Mouse (Mus musculus): ENCODE data around the gene Dapl1. TPM values are rescaled to one million over a fixed set of nuclear protein-coding genes. Genes with fewer than 3 reads are reported as not detected.

Dapl1 gene
- total and polyA plus RNA-seq, 2 experiments from 2014 or later, result 5.2 TPM; not detected in 1

DNA sequence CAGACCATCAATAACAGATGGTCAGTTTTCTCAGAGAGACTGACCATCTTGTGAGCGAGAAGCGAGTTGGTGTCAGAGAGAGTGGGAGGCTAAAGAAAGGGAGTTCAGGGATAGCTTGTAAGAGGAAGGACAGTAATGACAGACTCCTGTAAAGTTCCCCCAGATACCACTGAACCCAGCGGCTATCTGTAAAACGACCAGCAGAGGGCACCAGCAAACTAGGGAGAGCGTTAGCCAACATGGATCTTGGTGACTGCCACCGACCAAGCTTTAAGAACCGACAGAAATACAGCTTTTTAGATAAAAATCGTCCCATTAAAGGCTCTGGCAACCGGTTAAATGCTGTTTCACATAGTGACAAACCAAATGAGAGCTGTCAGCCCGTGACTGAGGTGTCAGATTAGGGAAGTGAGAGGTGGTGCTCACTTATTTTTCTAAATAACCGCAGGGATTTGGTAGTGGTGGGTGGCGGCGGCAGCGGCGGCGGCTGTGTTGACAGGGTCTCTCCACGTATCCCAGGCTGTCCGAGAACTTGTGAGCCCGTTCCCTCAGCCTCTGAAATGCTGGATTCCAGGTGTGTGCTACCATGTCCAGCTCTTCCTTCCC, 37.7 kb downstream of the Dapl1 start:
- DNase-seq (ENCODE audit: low spot score) (peak; percentile 92), ATAC-seq (ENCODE audit: low FRiP score) (peak; percentile 75)
- no peaks in the 10 kb centered on the region for H3K9me3 ChIP-seq (ENCODE audit: low read length)
- no peaks in the 10 kb centered on the region for H3K4me1 ChIP-seq (ENCODE audit: insufficient read depth, low read length)
- H3K27ac ChIP-seq (ENCODE audit: low read depth, low read length), result no peak overlapping the region
- WGBS, result 5% methylated on average over 19 of the region's 19 CpGs
- no peaks in the 10 kb centered on the region for H3K27me3 ChIP-seq (ENCODE audit: insufficient read depth, low read length)
- H3K36me3 ChIP-seq (ENCODE audit: insufficient read depth, low read length), result no peaks in the 10 kb centered on the region
- TF ChIP-seq CTCF (IDR thresholded peaks at IDR 0.05), result peak; percentile 95
- H3K4me2 ChIP-seq (ENCODE audit: low read depth, low read length, poor library complexity, severe bottlenecking), result peak overlapping the region; percentile 49
- H3K4me3 ChIP-seq (ENCODE audit: low read depth, low read length), result peak overlapping the region; percentile 23
- 0 out of 2 replicates have a peak overlapping the region, but pooled peaks have one; percentile 29 for H3K9ac ChIP-seq (replicated peaks; ENCODE audit: low read length, poor library complexity, severe bottlenecking)

DNA sequence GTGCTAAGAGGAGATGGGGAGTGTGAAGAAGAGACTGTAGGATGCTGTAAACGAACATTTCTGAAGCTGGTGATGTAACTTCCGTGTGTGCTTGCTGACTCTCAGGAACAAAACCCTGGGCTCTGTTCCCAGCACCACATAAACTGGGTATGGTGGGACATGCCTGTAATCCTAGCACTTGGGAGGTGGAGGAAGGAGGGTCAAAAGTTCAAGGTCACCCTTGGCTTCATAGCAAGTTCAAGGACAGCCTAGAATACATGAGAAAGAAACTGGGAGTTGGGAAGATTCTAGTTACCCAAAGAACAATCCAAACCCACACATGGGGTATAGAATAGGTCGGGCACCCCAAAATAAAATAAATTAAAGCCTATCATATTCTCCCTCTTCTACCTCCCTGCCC, 39.1 kb downstream of the Dapl1 start:
- Histone ChIP-seq H3K4me1 (ENCODE audit: insufficient read depth, low read length) (no peaks in the 10 kb centered on the region), H3K36me3 (ENCODE audit: insufficient read depth, low read length) (no peaks in the 10 kb centered on the region), H3K27me3 (ENCODE audit: insufficient read depth, low read length) (no peaks in the 10 kb centered on the region), H3K9ac (replicated peaks; ENCODE audit: low read length, poor library complexity, severe bottlenecking) (no peak overlapping the region), H3K4me2 (ENCODE audit: low read depth, low read length, poor library complexity, severe bottlenecking) (no peak overlapping the region), H3K9me3 (ENCODE audit: low read length) (no peaks in the 10 kb centered on the region), H3K4me3 (ENCODE audit: low read depth, low read length) (no peak overlapping the region), H3K27ac (ENCODE audit: low read depth, low read length) (no peak overlapping the region)
- ATAC-seq (ENCODE audit: low FRiP score) (no peak), DNase-seq (ENCODE audit: low spot score) (no peak)
- TF ChIP-seq CTCF (IDR thresholded peaks at IDR 0.05), result no peak
- 90% methylated on average over 3 of the region's 3 CpGs for WGBS

DNA sequence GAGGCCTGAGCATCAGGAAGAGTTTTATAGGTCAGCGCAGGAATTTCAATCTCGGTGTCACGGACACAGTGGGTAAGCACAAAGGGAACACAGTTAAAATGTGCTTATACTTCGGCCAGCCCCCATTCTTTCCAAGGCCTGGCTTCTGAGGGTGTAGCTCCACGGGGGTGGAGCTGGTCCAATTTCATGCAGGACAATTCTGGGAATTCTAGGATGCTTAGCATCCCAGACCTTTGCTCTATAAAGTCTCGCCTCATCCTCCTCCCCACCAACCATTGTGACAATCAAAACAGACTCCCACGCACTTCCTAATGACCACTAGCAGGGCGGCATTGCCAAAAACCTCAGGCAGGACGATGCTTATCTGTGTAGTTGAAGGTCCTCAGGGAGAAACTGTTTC, 42.4 kb downstream of the Dapl1 start:
- H3K27me3 ChIP-seq (ENCODE audit: insufficient read depth, low read length), result no peaks in the 10 kb centered on the region
- DNase-seq (ENCODE audit: low spot score) (no peak), ATAC-seq (ENCODE audit: low FRiP score) (no peak)
- WGBS, result 72% methylated on average over 9 of the region's 9 CpGs
- TF ChIP-seq CTCF (IDR thresholded peaks at IDR 0.05), result no peak
- no peaks in the 10 kb centered on the region for H3K36me3 ChIP-seq (ENCODE audit: insufficient read depth, low read length)
- no peak overlapping the region for H3K4me2 ChIP-seq (ENCODE audit: low read depth, low read length, poor library complexity, severe bottlenecking)
- no peak overlapping the region for H3K27ac ChIP-seq (ENCODE audit: low read depth, low read length)
- no peak overlapping the region for H3K4me3 ChIP-seq (ENCODE audit: low read depth, low read length)
- H3K9ac ChIP-seq (replicated peaks; ENCODE audit: low read length, poor library complexity, severe bottlenecking), result no peak overlapping the region
- H3K4me1 ChIP-seq (ENCODE audit: insufficient read depth, low read length), result no peaks in the 10 kb centered on the region
- H3K9me3 ChIP-seq (ENCODE audit: low read length), result no peaks in the 10 kb centered on the region

DNA sequence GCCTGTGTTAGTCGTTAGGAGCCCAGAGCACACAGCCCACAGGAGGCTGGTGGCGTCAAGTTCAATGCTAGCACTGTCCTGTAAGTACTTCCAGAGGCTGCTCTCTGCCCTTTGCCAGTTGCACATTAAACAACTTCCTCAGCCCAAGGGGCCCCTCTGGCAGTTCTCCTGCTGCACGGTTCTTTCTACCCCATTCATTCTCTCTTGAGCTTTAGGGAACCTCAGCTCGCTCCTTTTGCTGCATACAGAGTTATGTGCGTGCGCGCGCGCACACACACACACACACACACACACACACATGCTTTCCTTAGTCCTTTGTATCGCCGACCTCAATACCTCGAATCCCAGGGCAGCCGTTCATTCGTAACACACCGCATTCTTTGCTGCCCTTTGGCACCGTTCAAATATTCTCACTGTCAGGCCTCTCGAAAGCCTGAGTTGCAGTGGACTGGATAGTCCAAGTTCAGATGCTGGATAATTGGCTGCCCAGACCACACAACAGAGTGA, 45.2 kb downstream of the Dapl1 start:
- H3K4me2 ChIP-seq (ENCODE audit: low read depth, low read length, poor library complexity, severe bottlenecking), result no peak overlapping the region
- H3K27ac ChIP-seq (ENCODE audit: low read depth, low read length), result no peak overlapping the region
- H3K4me1 ChIP-seq (ENCODE audit: insufficient read depth, low read length), result no peaks in the 10 kb centered on the region
- H3K9me3 ChIP-seq (ENCODE audit: low read length), result no peaks in the 10 kb centered on the region
- H3K36me3 ChIP-seq (ENCODE audit: insufficient read depth, low read length), result no peaks in the 10 kb centered on the region
- WGBS, result 45% methylated on average over 17 of the region's 17 CpGs
- ATAC-seq (ENCODE audit: low FRiP score) (peak; percentile 23; the same call in 1 of the 2 replicates), DNase-seq (ENCODE audit: low spot score) (no peak)
- H3K4me3 ChIP-seq (ENCODE audit: low read depth, low read length), result no peak overlapping the region
- TF ChIP-seq CTCF (IDR thresholded peaks at IDR 0.05), result no peak
- no peaks in the 10 kb centered on the region for H3K27me3 ChIP-seq (ENCODE audit: insufficient read depth, low read length)
- no peak overlapping the region for H3K9ac ChIP-seq (replicated peaks; ENCODE audit: low read length, poor library complexity, severe bottlenecking)

DNA sequence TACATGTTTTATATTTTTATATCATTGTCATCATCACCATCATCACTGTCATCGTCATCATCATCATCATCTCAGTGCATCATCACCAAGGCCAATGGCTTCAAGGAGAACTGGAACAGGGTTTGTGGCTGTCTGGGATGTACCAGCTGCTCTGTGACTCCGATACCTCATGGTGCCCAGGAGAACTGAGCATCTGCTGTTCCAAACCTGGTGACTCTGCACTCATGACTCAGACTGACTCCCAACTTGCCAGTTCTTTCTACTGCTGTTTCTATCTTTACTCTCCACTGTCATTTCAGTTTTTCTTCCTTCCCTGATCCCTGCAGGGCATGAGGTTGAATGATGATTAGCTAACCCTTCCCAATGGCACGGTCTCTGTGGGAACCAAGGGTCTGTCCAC, 46.4 kb downstream of the Dapl1 start:
- no peak for DNase-seq (ENCODE audit: low spot score)
- Histone ChIP-seq H3K4me1 (ENCODE audit: insufficient read depth, low read length) (no peaks in the 10 kb centered on the region), H3K9me3 (ENCODE audit: low read length) (no peaks in the 10 kb centered on the region), H3K4me2 (ENCODE audit: low read depth, low read length, poor library complexity, severe bottlenecking) (no peak overlapping the region), H3K27me3 (ENCODE audit: insufficient read depth, low read length) (no peaks in the 10 kb centered on the region), H3K4me3 (ENCODE audit: low read depth, low read length) (no peak overlapping the region), H3K36me3 (ENCODE audit: insufficient read depth, low read length) (no peaks in the 10 kb centered on the region), H3K9ac (replicated peaks; ENCODE audit: low read length, poor library complexity, severe bottlenecking) (no peak overlapping the region), H3K27ac (ENCODE audit: low read depth, low read length) (no peak overlapping the region)
- TF ChIP-seq CTCF (IDR thresholded peaks at IDR 0.05), result no peak
- ATAC-seq (ENCODE audit: low FRiP score), result no peak
- WGBS, result 91% methylated on average over 3 of the region's 3 CpGs

DNA sequence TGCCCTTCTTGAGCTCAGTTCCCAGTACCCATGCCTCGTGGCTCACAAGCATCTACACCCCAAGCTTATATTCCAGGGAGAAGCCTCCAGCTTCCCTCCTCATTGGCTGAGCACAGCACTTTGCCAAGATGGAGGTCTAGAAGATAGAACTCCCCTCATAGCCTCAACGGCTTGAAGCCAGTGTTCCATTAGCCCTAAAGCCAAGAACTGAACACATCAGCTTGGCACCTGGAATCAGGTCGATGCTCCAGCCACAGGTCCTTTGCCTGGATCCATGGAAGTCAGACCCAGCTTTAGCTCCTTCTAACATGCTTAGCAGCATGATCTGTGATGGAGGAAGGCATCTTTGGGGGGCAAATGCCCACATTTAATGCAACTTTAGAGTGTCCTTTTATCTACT, 48.5 kb downstream of the Dapl1 start:
- ATAC-seq (ENCODE audit: low FRiP score) (no peak), DNase-seq (ENCODE audit: low spot score) (no peak)
- Histone ChIP-seq H3K9ac (replicated peaks; ENCODE audit: low read length, poor library complexity, severe bottlenecking) (no peak overlapping the region), H3K27ac (ENCODE audit: low read depth, low read length) (no peak overlapping the region), H3K27me3 (ENCODE audit: insufficient read depth, low read length) (no peaks in the 10 kb centered on the region), H3K4me2 (ENCODE audit: low read depth, low read length, poor library complexity, severe bottlenecking) (no peak overlapping the region), H3K36me3 (ENCODE audit: insufficient read depth, low read length) (no peaks in the 10 kb centered on the region), H3K9me3 (ENCODE audit: low read length) (no peaks in the 10 kb centered on the region), H3K4me1 (ENCODE audit: insufficient read depth, low read length) (no peaks in the 10 kb centered on the region), H3K4me3 (ENCODE audit: low read depth, low read length) (no peak overlapping the region)
- 87% methylated on average over 3 of the region's 3 CpGs for WGBS
- TF ChIP-seq CTCF (IDR thresholded peaks at IDR 0.05), result no peak
